Mouse (Mus musculus) liver, embryonic 14.5 days (tissue): ENCODE data around the gene 1700001K19Rik.

ENCODE experiments used
- CTCF ChIP-seq: IDR thresholded peaks from 2 replicates; pipeline ENCODE4 v1.5.1; 2016; ENCODE audit warnings: antibody characterized with exemption, low read depth, control low read depth
- EP300 ChIP-seq: IDR thresholded peaks from 2 replicates; pipeline ENCODE4 v1.6.1; 2016; ENCODE audit warnings: antibody characterized with exemption, low read depth

DNA sequence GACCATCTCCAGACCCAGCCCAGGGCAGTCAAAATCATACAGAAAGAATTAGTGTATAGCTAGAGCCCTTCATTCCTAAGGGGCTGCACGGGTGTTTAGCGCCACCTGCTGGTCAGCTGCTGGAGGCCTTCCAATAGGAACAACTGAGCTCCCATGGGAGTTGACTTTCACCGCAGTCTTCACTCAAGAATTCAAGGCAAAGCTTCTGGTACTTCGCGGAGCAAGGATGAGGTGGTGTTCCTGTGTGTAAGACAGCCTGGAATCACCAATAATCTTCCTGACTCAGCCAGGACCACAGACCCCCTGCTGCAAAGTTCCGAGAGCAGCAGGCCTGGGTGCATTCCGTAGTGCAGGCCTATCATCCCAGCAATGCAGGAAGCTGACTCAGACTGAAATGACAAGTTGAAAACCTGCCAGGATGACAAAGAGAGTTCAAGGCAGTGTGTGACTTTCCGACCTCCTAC lies 20.6 kb upstream of the 1700001K19Rik start:
- TF ChIP-seq CTCF (peak; percentile 98), EP300 (no peak)
